Comparison of ENCODE assay signal across 23 mouse cellular contexts in the genomic region with DNA sequence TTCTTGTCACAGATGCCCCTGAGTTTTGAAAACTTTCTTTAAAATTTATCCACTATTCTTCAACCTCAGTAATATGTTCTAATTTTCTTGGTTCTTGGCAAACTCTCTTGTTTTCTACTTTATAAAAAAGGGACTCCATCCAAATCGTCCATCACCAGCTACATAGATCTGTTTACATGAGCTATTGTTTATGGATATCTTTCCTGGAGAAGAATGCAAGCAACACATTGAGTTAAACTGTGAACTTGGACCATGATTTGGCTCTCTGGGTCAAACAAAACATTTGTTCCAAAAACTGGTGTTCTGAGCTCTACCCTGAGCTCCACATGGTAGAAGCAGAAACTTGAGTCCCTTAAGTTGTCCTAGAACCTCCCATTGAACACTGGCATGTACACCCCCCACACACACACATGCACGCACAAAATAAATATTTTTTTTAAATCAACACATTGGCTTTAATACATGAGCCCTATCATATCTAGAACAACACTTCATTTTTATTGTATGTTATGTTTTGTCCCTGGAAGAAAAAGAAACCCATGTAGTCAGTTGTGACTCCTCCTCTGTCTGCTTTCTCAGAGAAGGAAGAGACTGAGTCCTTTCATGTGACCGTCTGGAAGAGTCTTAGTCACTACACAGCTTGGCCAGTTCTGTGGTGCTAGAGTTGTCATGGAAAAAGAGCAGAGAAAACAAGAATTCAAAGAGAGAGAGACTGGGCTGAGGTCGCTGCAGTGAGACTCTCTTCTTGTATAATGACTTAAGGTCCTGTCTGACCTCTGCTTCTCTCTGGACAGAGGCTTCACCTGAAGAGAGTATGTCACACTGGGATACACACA.
A peak's percentile ranks its signal among the peaks of the same experiment; 100 is the strongest.
DNase-seq lines count a peak whose midpoint lies in the region; ATAC-seq and TF ChIP-seq lines count a peak whose summit lies in the region.
"Had no signal": no experiment of that assay in that cellular context is flagged by ENCODE, and none has a peak within 500 bp of the region (broad histone marks: within the 10 kb centered on the region; RNA-seq: fewer than 3 reads in every experiment).

No protein-coding gene starts in this region.

- H3K4me1 ChIP-seq in lung, embryonic 14.5 days (ENCODE audit: insufficient read depth) = no peaks in the 10 kb centered on the region
- H3K4me1 ChIP-seq in kidney, embryonic 15.5 days = no peaks in the 10 kb centered on the region
- H3K4me1 ChIP-seq: embryonic facial prominence, embryonic 15.5 days; forebrain, embryonic 10.5 days; heart, embryonic 15.5 days; hindbrain, embryonic 10.5 days had no signal

- H3K9me3 ChIP-seq in lung, embryonic 14.5 days (ENCODE audit: low read depth, low read length) = no peaks in the 10 kb centered on the region
- no peaks in the 10 kb centered on the region for H3K9me3 ChIP-seq in kidney, embryonic 15.5 days (replicated peaks)
- H3K9me3 ChIP-seq: embryonic facial prominence, embryonic 15.5 days; heart, embryonic 15.5 days had no signal

- 60% methylated on average over 4 of the region's 4 CpGs for WGBS in lung, embryonic 14.5 days
- WGBS in kidney, embryonic 15.5 days = 79% methylated on average over 4 of the region's 4 CpGs

- H3K36me3 ChIP-seq in lung, embryonic 14.5 days (ENCODE audit: insufficient read depth) = no peaks in the 10 kb centered on the region
- H3K36me3 ChIP-seq in splenic B cell, adult 2 months (ENCODE audit: control insufficient read depth, insufficient read depth, low read length, poor library complexity, severe bottlenecking) = no peaks in the 10 kb centered on the region
- H3K36me3 ChIP-seq in kidney, embryonic 15.5 days = no peaks in the 10 kb centered on the region
- H3K36me3 ChIP-seq: embryonic facial prominence, embryonic 15.5 days; forebrain, embryonic 10.5 days; heart, embryonic 15.5 days; hindbrain, embryonic 10.5 days had no signal

- no peak overlapping the region for H3K27ac ChIP-seq in lung, embryonic 14.5 days (ENCODE audit: low read depth)
- H3K27ac ChIP-seq in kidney, embryonic 15.5 days = no peak overlapping the region
- H3K27ac ChIP-seq: embryonic facial prominence, embryonic 15.5 days; forebrain, embryonic 10.5 days; gastrocnemius, adult 2 months; heart, embryonic 15.5 days; hindbrain, embryonic 10.5 days; hindbrain, embryonic 14.5 days had no signal

- no peak overlapping the region for H3K9ac ChIP-seq in lung, embryonic 14.5 days
- H3K9ac ChIP-seq in kidney, embryonic 15.5 days = no peak overlapping the region
- H3K9ac ChIP-seq: embryonic facial prominence, embryonic 15.5 days; heart, embryonic 15.5 days; hindbrain, embryonic 14.5 days had no signal

- no peak overlapping the region for H3K4me2 ChIP-seq in lung, embryonic 14.5 days
- H3K4me2 ChIP-seq in kidney, embryonic 15.5 days = no peak overlapping the region
- H3K4me2 ChIP-seq: embryonic facial prominence, embryonic 15.5 days; heart, embryonic 11.5 days; heart, embryonic 15.5 days; hindbrain, embryonic 14.5 days had no signal

- no peak for TF ChIP-seq CTCF in lung, embryonic 14.5 days (IDR thresholded peaks at IDR 0.05; ENCODE audit: low read depth)

- no peaks in the 10 kb centered on the region for H3K27me3 ChIP-seq in lung, embryonic 14.5 days (ENCODE audit: insufficient read depth, low read length)
- no peaks in the 10 kb centered on the region for H3K27me3 ChIP-seq in splenic B cell, adult 2 months (ENCODE audit: control insufficient read depth, insufficient read depth, low read length, poor library complexity, severe bottlenecking)
- no peaks in the 10 kb centered on the region for H3K27me3 ChIP-seq in kidney, embryonic 15.5 days
- H3K27me3 ChIP-seq: embryonic facial prominence, embryonic 15.5 days; heart, embryonic 15.5 days had no signal

- H3K4me3 ChIP-seq in lung, embryonic 14.5 days (ENCODE audit: low read depth, low read length) = no peak overlapping the region
- no peak overlapping the region for H3K4me3 ChIP-seq in kidney, embryonic 15.5 days (replicated peaks)
- H3K4me3 ChIP-seq: embryonic facial prominence, embryonic 15.5 days; erythroblast, embryonic 14.5 days; forebrain, embryonic 10.5 days; gastrocnemius, adult 2 months; heart, embryonic 15.5 days; hindbrain, embryonic 10.5 days had no signal

- ATAC-seq in lung, embryonic 14.5 days (ENCODE audit: insufficient read depth) = 0 out of 2 replicates have a peak, but pooled peaks have one; percentile 28
- 0 out of 2 replicates have a peak, but pooled peaks have one; percentile 12 for ATAC-seq in granulocyte monocyte progenitor cell, adult 5-6 weeks (replicated peaks; ENCODE audit: poor library complexity, severe bottlenecking)
- no peak for ATAC-seq in kidney, embryonic 15.5 days (replicated peaks; ENCODE audit: low FRiP score)
- ATAC-seq: forebrain, embryonic 14.5 days had no signal

- DNase-seq in lung, embryonic 14.5 days = peak; percentile 41
- no peak for DNase-seq in lung, postnatal 14 days
- DNase-seq in lung, postnatal 36 days = peak; percentile 18
- no peak for DNase-seq in lung, postnatal 25 days (ENCODE audit: low spot score)
- peak; percentile 20 for DNase-seq in splenic B cell, adult 2 months (ENCODE audit: low read depth, low spot score)
- no peak for DNase-seq in cerebellum, adult 18-20 months
- DNase-seq: adrenal gland, postnatal 10 days; cerebellum, adult 11-12 months; cerebellum, postnatal 10 days; embryo, embryonic 11 days; gastrocnemius, adult 2 months; gastrocnemius, postnatal 25 days; heart, adult 18-20 months had no signal

Comparison
In these comparisons a context has a peak if more than half of its experiments do, and no peak if none do; other contexts are left out.
1. DNase-seq: peak in lung, embryonic 14.5 days (single experiment), lung, postnatal 36 days (single experiment) and splenic B cell, adult 2 months (single experiment); none in lung, postnatal 14 days (single experiment), lung, postnatal 25 days (single experiment) and cerebellum, adult 18-20 months (0 of 2).